ENCODE assay signal across 8 mouse cellular contexts in genomic region chr16:91618511-91619501, GRCm38 (mm10). TPM values are rescaled to one million over a fixed set of nuclear protein-coding genes. Genes with fewer than 3 reads are reported as not detected.
DNase-seq lines count a peak whose midpoint lies in the region; ATAC-seq lines count a peak whose summit lies in the region.

Gene Dnajc28 (minus strand): TSS chr16:91619026.

- H3K4me3 ChIP-seq in brown adipose tissue, adult 24 weeks (ENCODE audit: insufficient read depth, low read depth, low read length): peak within 1 kb of the TSS; percentile 90
- H3K4me3 ChIP-seq in heart, embryonic 13.5 days: peak within 1 kb of the TSS; percentile 61
- peak within 1 kb of the TSS; percentile 67 for H3K4me3 ChIP-seq in liver, embryonic 12.5 days
- H3K4me3 ChIP-seq in stomach, embryonic 14.5 days (ENCODE audit: low read depth, low read length): peak within 1 kb of the TSS; percentile 67

- H3K27me3 ChIP-seq in heart, embryonic 13.5 days (replicated peaks): peaks cover 16% of the 10 kb centered on the region
- H3K27me3 ChIP-seq in liver, embryonic 12.5 days (replicated peaks): 0 out of 2 replicates have a peak, but pooled peaks cover 7% of the 10 kb centered on the region
- H3K27me3 ChIP-seq in stomach, embryonic 14.5 days (ENCODE audit: control insufficient read depth, insufficient read depth, low read length): no peaks in the 10 kb centered on the region

- DNase-seq in CD4-positive, CD25-positive, alpha-beta regulatory T cell, adult 2 months (ENCODE audit: low read depth, low spot score): peak; percentile 86
- peak; percentile 86 for DNase-seq in kidney, postnatal 10 days
- DNase-seq in natural killer cell, adult 2 months (ENCODE audit: low spot score in 2 of 2): peak; percentile 61 to 74

- peak within 1 kb of the TSS; percentile 81 for H3K4me2 ChIP-seq in heart, embryonic 13.5 days
- peak within 1 kb of the TSS; percentile 86 for H3K4me2 ChIP-seq in liver, embryonic 12.5 days
- peak within 1 kb of the TSS; percentile 89 for H3K4me2 ChIP-seq in stomach, embryonic 14.5 days (replicated peaks; ENCODE audit: low read depth, low read length)

- peak; percentile 96 for ATAC-seq in erythroid progenitor cell, adult 5-6 weeks (replicated peaks; ENCODE audit: low FRiP score, poor library complexity, severe bottlenecking)
- peak; percentile 59; the same call in 1 of the 2 replicates for ATAC-seq in heart, embryonic 13.5 days (ENCODE audit: extremely low read depth, insufficient number of reproducible peaks, low FRiP score, low TSS enrichment)
- peak; percentile 91 for ATAC-seq in liver, embryonic 12.5 days
- peak; percentile 88 for ATAC-seq in stomach, embryonic 14.5 days (ENCODE audit: insufficient number of reproducible peaks, insufficient read depth, low FRiP score, low read depth)

- H3K9ac ChIP-seq in heart, embryonic 13.5 days: peak within 1 kb of the TSS; percentile 83
- H3K9ac ChIP-seq in liver, embryonic 12.5 days: peak within 1 kb of the TSS; percentile 81
- peak within 1 kb of the TSS; percentile 55 for H3K9ac ChIP-seq in stomach, embryonic 14.5 days (replicated peaks; ENCODE audit: low read depth, low read length)

- 10% methylated on average over 39 of the region's 39 CpGs for WGBS in heart, embryonic 13.5 days
- WGBS in liver, embryonic 12.5 days (ENCODE audit: insufficient replicate concordance): 10% methylated on average over 39 of the region's 39 CpGs
- 10% methylated on average over 39 of the region's 39 CpGs for WGBS in stomach, embryonic 14.5 days

- no peaks in the 10 kb centered on the region for H3K9me3 ChIP-seq in heart, embryonic 13.5 days
- no peaks in the 10 kb centered on the region for H3K9me3 ChIP-seq in liver, embryonic 12.5 days (replicated peaks)
- no peaks in the 10 kb centered on the region for H3K9me3 ChIP-seq in stomach, embryonic 14.5 days (ENCODE audit: control insufficient read depth, low read depth, low read length)

- no peaks in the 10 kb centered on the region for H3K4me1 ChIP-seq in brown adipose tissue, adult 24 weeks (ENCODE audit: control insufficient read depth, insufficient read depth, insufficient read length, low read length)
- H3K4me1 ChIP-seq in heart, embryonic 13.5 days: peaks cover 4% of the 10 kb centered on the region
- peaks cover 5% of the 10 kb centered on the region; the same call in 1 of the 2 replicates for H3K4me1 ChIP-seq in liver, embryonic 12.5 days
- H3K4me1 ChIP-seq in stomach, embryonic 14.5 days (ENCODE audit: control insufficient read depth, insufficient read depth, low read length): no peaks in the 10 kb centered on the region

- H3K36me3 ChIP-seq in heart, embryonic 13.5 days: peaks cover 42% of the 10 kb centered on the region
- peaks cover 42% of the 10 kb centered on the region for H3K36me3 ChIP-seq in liver, embryonic 12.5 days
- H3K36me3 ChIP-seq in stomach, embryonic 14.5 days (ENCODE audit: control insufficient read depth, insufficient read depth, low read length): peaks cover 33% of the 10 kb centered on the region

- 0 out of 2 replicates have a peak within 1 kb of the TSS, but pooled peaks have one; percentile 37 for H3K27ac ChIP-seq in brown adipose tissue, adult 24 weeks (replicated peaks; ENCODE audit: low read depth, low read length)
- H3K27ac ChIP-seq in heart, embryonic 13.5 days (replicated peaks): no peak within 1 kb of the TSS
- H3K27ac ChIP-seq in liver, embryonic 12.5 days: 0 out of 2 replicates have a peak within 1 kb of the TSS, but pooled peaks have one; percentile 1
- no peak within 1 kb of the TSS for H3K27ac ChIP-seq in stomach, embryonic 14.5 days (ENCODE audit: low read length)

RNA-seq across cellular contexts. Expression of gene Dnajc28, which starts in this region (rescaled TPM):
- 20.4 and 32.7 TPM in 2 replicates for polyA plus RNA-seq in brown adipose tissue, adult 24 weeks (2012; ENCODE audit: insufficient read depth, insufficient read length, missing spikeins)
- 1.3 and 2.2 TPM in 2 replicates for total RNA-seq in erythroid progenitor cell, adult 5-6 weeks (2015; ENCODE audit: low replicate concordance)
- total RNA-seq in erythroid progenitor cell, adult 5-6 weeks (2017; ENCODE audit: low replicate concordance): 3.1 and 3.5 TPM in 2 replicates
- polyA plus RNA-seq in heart, embryonic 13.5 days (2015; fragmentation: Nextera tagmentation; extraction: Ambion mirVana): 3.5 and 4.7 TPM in 2 replicates
- 1.8 and 2.8 TPM in 2 replicates for polyA plus RNA-seq in liver, embryonic 12.5 days (2016; fragmentation: Nextera tagmentation; extraction: Ambion mirVana)
- polyA plus RNA-seq in stomach, embryonic 14.5 days (2014; fragmentation: Nextera tagmentation; extraction: Ambion mirVana): 2.7 and 4.1 TPM in 2 replicates

Comparison
In these comparisons a context has a peak if more than half of its experiments do, and no peak if none do; other contexts are left out.
1. H3K27ac ChIP-seq: peak in brown adipose tissue, adult 24 weeks (single experiment) and liver, embryonic 12.5 days (single experiment); none in heart, embryonic 13.5 days (single experiment) and stomach, embryonic 14.5 days (single experiment).
2. Peak in every context shown above with its lines, with median percentiles within 50 percentile points of each other: DNase-seq, H3K4me3 ChIP-seq, ATAC-seq, H3K4me2 ChIP-seq and H3K9ac ChIP-seq.